Mouse (Mus musculus) testis, adult 2 months (tissue): ENCODE data around the gene Gpr33.

Experiments
- CTCF ChIP-seq: fragments of 200-500 bp; IDR thresholded peaks from 2 replicates; pipeline ENCODE4 v1.5.1; 2012; ENCODE audit warnings: low read depth, mild to moderate bottlenecking, inconsistent platforms, low read length, moderate library complexity; ENCODE audit not compliant: control insufficient read depth, insufficient read depth, insufficient replicate concordance
- POLR2A ChIP-seq: fragments of 200-500 bp; IDR thresholded peaks from 2 replicates; pipeline ENCODE4 v1.6.1; 2012; ENCODE audit warnings: low read depth, mild to moderate bottlenecking, inconsistent platforms, low read length, moderate library complexity; ENCODE audit not compliant: control insufficient read depth

GRCm38 (mm10) chr12:52005877-52006632 lies 21.8 kb downstream of the Gpr33 start, which contains the start of gene Dtd2:
- TF ChIP-seq CTCF: no peak
- TF ChIP-seq POLR2A: peak; percentile 99
